Mouse (Mus musculus): Measurements from ENCODE around the gene Podxl2.

DNA sequence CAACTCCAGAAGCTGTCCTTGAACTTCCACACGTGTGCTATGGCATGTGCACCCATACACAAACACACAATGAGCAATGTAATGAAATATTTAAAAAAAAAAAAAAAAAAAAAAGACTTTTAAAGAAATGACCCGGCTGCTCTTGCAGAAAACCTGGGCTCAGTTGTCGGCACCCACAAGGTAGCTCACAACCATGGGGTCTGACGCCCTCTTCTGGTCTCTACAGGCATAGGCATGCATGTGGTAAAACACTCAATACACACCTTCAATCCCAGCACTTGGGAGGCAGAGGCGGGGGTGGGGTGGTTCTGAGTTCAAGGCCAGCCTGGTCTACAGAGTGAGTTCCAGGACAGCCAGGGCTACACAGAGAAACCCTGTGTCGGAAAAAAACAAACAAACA lies 21.1 kb upstream of the Podxl2 start:
- peak; percentile 31; the same call in 1 of the 2 replicates for TF ChIP-seq CTCF (IDR thresholded peaks at IDR 0.05; ENCODE audit: borderline replicate concordance, insufficient read depth, low read depth, low read length)
- no peak for TF ChIP-seq POLR2A (IDR thresholded peaks at IDR 0.05; ENCODE audit: borderline replicate concordance, insufficient read depth, low read length)

Data from cerebellum, adult 2 months (tissue).